Mouse (Mus musculus) cerebellum, adult 2 months (tissue): ENCODE measurements at regions not wholly inside any gene's neighbourhood (a gene's known extent, or its start where the extent isn't known, plus 50 kb on each side); places are given as distances from the start of the nearest gene placed in this dataset.

Source experiments
- CTCF ChIP-seq: fragments of 200-500 bp; IDR thresholded peaks from 2 replicates; pipeline ENCODE4 v1.5.1; 2011; ENCODE audit warnings: low read depth, mild to moderate bottlenecking, control low read depth, low read length, moderate library complexity, borderline replicate concordance; ENCODE audit not compliant: insufficient read depth
- POLR2A ChIP-seq: fragments of 200-500 bp; IDR thresholded peaks from 2 replicates; pipeline ENCODE4 v1.6.1; 2011; ENCODE audit warnings: low read length, control low read depth, borderline replicate concordance; ENCODE audit not compliant: insufficient read depth

- TF ChIP-seq POLR2A (no peak), CTCF (no peak)
Observed at GRCm38 (mm10) chr13:6165916-6166315, 304.6 kb downstream of the Klf6 start.
